Mouse (Mus musculus) lung, postnatal 10 days (tissue): ENCODE measurements around the gene Gbx1.

Experiments used
- DNase-seq: peaks from one replicate; pipeline ENCODE4 v3.0.0; 2021

The Gbx1 gene

GRCm38 (mm10) chr5:24524522-24524921 lies 2.5 kb downstream of the Gbx1 start:
- no peak for DNase-seq

DNA sequence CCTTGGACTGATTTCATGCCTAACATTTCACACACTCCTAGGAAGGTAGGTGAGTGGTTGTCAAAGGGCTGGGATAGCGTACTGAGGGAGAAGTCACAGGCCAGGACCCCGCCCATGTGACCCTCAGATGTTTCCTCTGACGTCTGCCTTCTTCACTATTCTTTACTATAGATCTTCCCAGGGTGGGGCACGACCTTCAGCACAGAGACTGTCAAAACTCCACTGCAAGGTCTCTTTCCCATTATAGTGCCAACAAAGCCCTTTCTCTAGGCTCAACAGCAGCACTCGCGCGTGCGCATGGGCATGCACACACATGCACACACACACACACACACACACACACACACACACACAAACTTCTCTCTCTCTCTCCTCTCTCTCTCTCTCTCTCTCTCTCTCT lies 3.2 kb downstream of the Gbx1 start:
- no peak for DNase-seq

DNA sequence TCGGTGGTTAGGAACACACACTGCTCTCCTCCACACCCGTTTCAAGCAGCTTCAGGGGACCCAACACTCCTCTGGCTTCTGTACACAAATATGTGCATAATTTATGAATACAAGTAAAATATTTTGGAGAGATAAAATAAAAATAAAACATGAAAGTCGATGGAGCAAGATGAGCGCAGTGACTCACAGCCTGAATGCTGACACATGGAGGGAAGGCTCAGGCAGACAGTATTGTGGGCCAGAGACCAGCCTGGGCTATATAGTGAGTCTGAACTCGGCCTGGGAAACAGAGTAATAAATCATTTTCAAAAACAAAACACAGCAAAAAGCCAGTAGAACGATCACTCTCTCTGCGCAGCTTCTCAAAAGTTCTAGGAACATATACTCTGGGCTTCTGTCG lies 5.6 kb downstream of the Gbx1 start:
- DNase-seq = no peak

DNA sequence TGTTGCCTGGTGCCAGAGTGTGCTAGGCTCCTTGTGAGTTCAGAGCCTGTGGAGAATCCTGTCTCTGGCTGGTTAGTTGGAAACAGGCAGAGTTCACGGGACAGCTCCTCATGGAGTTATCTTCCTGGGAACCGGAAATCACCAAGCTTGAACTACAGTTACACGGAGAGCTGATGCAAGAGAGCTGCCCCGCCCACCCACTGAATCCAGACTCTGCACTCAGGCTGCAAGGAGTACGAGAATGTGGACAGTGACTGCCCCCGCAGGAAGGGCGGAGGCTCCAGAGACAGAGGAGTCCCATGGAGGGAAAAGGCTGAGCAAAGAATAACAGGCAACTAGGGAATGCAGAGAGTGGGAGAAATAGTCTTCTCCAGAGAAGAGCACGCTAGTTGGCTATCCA lies 14.7 kb downstream of the Gbx1 start:
- peak; percentile 78 for DNase-seq

DNA sequence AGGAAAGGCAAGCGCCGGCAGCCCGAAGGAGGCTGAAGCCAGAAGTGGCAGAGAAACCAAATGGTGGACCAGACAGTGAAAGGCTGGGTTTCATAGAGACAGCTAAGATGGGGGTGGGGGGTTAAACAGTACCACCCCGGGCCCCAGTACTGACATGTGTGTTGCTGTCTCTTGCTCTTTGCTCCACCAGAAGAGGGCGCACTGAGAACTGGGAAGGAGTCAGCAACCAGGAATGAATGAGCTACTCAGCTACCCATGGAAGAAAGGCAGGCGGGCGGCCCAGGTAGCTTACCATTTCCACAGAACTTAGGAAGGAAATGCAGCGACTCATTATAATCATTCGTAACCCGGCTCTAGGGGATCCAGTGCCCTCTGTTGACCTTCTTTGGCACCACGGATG lies 16.4 kb downstream of the Gbx1 start:
- DNase-seq = peak; percentile 64

GRCm38 (mm10) chr5:24508406-24508805 lies 18.6 kb downstream of the Gbx1 start:
- no peak for DNase-seq

- DNase-seq = no peak
These were observed 21.5 kb downstream of the Gbx1 start for GRCm38 (mm10) chr5:24505513-24505912.

DNA sequence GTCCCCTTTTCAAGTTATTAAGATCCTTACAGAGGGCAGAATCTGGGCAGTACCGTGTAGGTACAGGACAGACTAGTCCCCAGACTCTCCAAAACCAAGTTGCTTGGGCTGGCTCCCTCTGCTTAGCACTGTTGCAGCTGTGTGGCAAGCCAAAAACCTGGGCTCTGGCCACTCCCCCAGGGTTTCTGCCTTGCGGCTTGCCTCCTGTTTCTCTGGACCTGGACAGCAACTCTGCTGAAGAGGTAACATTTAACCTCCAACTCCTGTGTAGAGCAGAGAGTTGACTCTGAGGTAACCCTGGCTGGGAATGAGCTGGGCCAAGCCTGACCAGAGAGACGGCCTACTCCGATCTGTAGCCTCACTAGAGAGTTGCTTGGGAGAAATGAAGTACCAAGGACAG lies 24.2 kb downstream of the Gbx1 start:
- no peak for DNase-seq

DNA sequence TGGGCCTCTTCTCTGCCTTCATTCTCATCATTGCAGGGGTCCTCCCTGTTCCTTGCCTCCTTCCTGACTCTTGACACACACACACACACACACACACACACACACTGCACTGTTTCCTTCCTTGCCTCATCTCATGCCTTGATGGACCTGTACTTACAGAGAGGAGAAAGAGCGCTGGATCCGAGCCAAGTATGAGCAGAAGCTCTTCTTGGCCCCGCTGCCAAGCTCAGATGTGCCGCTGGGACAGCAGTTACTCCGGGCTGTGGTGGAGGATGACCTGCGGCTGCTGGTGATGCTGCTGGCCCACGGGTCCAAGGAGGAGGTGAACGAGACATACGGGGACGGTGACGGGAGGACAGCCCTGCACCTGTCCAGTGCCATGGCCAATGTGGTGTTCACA lies 26.2 kb downstream of the Gbx1 start:
- no peak for DNase-seq

DNA sequence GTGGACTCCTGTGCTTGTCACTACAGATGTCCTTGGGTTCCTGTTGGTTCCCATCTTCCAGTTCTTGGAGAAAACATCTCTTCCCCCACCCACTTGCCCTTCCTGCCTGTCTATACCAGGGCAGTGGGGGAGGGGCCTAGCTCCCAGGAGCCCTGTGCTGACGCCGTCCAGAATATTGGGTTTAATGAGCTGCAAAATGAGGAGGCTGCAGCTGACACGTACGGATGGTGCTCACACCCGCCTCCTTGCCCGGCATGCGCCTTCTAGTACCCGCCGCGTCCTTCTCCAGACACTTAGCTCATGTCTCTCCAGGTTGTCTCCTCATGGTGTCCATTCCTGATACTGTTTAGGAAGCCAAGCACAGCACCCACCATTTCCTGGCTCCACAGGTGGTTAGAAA lies 27.9 kb downstream of the Gbx1 start:
- no peak for DNase-seq

DNA sequence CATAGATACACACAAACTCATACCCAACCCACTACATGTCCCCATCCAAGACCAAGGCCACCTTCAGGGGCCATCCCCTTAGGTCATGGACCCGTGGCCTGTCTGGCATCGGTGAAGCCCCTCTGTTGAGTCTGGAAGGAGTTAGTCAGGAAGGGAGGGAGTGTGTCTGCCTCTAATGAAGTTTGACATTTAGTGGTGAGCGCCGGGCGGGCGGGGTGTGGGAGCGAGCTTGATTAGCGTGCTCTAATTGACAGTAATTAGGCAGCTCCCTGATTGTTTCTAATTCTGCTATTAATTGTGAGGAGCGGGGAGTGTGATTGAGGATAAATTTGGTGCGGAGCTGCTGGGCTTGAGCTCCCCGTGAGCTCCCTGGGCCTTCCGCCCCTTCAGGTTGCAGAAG lies 29.5 kb downstream of the Gbx1 start:
- DNase-seq = no peak

GRCm38 (mm10) chr5:24496756-24497155 lies 30.2 kb downstream of the Gbx1 start:
- DNase-seq = no peak

DNA sequence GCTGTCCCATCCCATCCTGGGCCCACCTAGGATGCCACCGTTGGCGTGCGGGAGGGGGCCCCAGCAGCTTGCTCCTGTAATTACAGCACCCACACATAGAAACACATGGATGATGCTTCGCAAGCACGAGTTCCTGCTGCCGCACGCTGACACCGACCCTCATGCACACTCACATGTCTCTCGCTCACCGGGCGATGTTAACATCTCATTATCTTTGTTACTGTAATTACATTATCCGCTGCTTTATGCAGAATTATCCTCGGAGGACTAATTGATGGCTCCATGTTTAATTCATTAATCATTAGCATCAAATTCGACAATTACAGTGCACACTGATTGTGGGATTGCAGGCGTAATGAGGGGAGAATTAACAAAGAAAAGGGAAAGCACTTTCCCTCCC lies 32.0 kb downstream of the Gbx1 start:
- no peak for DNase-seq

GRCm38 (mm10) chr5:24492546-24493285 lies 34.3 kb downstream of the Gbx1 start:
- DNase-seq = peak; percentile 49

DNA sequence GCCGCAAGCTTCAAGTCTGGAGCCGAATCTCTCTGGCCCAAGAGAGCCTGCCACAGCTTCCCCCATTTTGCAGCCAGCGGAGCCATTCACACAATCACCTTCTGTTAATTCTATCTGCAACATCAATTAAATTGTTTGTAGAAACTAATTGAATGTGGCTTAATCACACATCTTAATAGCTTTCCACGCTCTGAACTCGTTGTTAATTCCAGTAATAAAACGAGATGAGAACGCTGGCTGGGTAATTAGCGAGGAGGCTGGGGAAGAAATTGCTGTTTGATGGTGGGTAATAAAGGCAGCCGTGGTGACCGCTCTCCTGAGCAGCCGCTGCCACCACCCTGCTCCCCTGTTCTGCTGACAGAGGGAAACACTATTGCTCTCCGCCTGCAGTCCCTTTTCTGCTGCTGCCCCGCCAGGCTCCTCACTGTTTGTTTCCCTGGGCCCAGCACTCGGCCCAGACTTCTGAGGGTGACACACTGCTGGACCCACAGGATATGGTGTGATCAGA lies 36.5 kb downstream of the Gbx1 start:
- no peak for DNase-seq

DNA sequence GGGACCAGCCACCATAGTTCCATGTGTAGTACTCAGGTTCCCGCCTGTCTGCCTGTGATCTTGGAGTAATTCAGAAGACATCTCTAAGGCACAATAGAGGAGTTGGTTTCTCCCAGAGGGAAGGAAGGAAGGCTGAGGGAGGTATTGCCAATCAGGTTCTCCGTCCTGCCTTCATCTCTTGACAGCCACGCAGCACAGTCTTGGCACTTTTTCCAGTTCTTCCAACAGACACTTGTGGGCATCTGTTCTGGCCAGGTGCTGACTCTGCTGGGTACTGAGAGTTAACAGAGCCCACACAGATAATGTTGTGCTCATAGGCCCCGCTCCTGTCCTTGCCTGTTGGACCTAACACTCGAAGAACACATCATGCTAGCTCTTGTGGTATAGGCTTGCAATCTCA lies 40.3 kb downstream of the Gbx1 start:
- DNase-seq = no peak

- DNase-seq = peak; percentile 93
These were observed 40.9 kb downstream of the Gbx1 start for GRCm38 (mm10) chr5:24486097-24486496.

- no peak for DNase-seq
These were observed 42.0 kb downstream of the Gbx1 start for GRCm38 (mm10) chr5:24484963-24485362.

DNA sequence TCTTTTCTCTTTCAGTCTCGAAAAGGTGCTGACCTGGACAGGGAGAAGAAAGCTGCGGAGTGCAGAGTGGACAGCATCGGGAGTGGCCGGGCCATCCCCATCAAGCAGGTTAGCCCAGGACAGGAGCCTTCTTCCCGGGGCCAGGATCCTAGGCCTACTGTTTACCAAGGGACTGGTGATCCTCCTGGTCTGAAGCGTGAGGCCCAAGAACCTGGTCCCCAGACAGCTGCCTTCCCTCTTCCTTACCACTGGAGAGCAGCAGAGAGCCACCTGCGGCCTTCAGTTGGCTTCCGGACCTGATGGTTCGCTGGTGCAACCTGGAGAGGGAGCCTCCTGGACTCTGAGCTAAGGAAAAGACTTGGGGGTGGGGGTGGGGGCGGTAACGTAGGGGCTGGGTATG lies 43.7 kb downstream of the Gbx1 start:
- DNase-seq = peak; percentile 76

- DNase-seq = no peak
These were observed 44.5 kb downstream of the Gbx1 start for GRCm38 (mm10) chr5:24482247-24483079.

- peak; percentile 80 for DNase-seq
These were observed 45.4 kb downstream of the Gbx1 start for GRCm38 (mm10) chr5:24481647-24482046.

DNA sequence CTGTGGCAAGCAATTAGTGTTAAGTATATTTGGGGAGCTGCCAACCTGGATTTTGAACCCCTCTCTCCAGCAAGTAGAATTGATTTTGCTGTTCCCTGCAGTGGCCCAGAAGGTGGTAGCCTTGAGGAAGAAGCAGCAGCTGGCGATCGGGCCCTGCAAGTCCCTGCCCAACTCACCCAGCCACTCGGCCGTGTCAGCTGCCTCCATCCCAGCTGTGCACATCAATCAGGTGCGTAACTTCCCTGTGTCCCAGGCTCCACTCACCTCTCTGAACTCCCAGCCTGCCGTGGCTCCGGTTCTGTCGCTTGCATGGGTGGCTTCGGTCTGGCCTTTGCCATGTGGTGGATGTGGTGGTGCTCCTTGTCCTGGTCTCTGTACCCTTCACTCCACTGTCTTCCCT lies 49.1 kb downstream of the Gbx1 start:
- DNase-seq = no peak

DNA sequence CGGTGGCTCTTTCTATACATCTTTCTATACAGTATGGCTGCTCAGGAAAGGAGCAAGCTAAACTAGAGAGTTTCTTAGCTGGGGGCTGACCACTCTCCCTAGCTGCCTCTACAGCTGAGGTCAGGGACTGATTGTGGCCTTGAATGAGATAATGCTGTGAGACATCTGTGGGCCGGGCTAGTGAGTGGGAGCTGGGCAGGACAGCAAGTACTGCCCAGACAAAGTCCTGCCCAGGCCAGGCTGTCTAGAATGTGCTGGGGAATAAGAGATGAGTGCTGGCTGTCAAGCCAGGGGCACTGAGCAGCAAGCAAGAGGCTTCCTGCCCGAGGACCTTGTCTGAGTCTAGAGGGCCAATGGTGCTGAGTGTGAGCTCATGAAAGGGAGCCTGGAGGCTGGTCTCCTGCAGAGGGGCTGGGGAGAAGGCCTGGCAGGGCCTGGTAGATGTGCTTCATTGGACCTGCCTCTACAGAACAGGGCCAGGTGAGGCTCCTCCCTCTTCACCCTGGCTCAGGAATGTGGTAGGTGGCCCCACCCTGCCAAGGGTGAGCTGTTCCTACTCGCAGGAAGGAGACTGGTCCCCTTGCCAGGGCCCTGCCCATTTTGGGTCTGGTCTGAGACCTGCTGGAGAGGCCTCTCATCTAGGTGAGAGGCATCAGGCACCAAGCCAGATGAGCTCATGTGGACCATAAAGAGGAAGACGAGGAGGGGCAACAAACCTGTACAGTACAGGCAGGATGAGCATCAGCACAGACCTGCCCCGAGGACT lies 51.3 kb downstream of the Gbx1 start:
- DNase-seq = peak; percentile 90
